Mouse (Mus musculus) kidney, postnatal 25 days (tissue): ENCODE measurements around the gene Ttll8.
A peak's percentile ranks its signal among the peaks of the same experiment; 100 is the strongest.

Experiments
- DNase-seq, 2 experiments: peaks; one replicate each; pipeline ENCODE4 v3.0.0; 2021; ENCODE audit warnings: mixed read lengths in 2 of 2

Ttll8 gene

GRCm38 (mm10) chr15:88881253-88882044 lies 72.8 kb downstream of the Ttll8 start:
- DNase-seq, result peak in 1 of 2 experiments; percentile 33

DNA sequence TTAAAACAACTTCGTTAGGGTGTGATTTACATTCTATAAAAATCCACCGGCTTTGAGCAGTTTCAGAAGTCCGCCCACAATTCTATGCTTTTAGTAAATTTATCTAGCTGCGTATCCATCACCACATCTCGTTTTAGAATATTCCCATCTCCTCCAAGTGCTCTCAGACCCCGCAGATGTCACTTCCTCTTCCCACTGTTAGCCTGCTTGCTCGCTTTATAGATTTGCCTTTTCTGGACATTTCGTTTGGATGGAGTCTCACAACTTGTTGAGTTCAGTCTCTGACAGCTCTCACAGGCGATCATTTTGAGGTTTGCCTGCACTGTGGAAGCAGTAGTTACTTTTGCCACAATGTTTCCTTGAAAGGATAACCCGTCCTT lies 77.2 kb downstream of the Ttll8 start:
- DNase-seq, result no peak

DNA sequence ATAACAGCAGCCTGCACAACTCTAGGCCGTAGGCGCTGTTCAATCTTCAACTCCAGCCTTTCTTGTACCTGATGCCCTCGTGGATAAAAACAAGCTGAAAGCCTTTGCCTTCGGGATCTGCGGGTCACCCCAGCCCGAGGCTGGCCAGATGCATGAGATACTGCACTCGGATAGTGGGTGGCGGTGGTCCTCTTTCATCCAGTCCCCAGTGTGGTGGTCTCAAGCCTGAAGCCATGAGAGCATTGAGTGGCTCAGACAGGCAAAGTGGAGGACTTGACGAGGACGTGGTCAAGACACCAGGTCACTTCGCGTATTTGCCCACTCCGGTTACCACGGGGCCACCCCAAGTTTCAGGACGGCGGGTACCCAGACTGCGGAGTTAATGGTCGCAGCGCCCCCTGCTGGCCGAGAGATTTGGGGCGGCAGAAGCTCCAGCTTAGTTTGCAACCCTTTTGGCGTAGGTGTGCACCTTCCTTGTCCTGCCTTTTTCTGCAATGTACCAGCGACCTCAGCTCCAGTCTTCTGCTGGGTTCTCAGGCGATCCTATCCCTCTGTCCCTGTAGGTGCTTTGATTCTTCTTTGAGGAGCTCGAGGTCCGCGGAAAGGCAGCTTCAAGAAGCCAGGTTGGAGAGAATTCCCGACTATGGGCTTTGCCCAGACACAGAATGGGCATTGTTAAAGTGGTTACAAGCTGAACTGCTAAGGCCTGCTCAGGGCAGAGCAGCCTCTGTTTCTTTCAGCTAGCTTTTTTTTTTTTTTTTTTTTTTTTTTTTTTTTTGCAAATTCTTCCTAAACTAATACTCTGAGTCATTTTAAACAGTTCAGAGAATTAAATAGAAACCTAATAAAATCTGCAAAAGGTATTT lies 77.8 kb downstream of the Ttll8 start:
- peak; percentile 92 to 95 for DNase-seq

DNA sequence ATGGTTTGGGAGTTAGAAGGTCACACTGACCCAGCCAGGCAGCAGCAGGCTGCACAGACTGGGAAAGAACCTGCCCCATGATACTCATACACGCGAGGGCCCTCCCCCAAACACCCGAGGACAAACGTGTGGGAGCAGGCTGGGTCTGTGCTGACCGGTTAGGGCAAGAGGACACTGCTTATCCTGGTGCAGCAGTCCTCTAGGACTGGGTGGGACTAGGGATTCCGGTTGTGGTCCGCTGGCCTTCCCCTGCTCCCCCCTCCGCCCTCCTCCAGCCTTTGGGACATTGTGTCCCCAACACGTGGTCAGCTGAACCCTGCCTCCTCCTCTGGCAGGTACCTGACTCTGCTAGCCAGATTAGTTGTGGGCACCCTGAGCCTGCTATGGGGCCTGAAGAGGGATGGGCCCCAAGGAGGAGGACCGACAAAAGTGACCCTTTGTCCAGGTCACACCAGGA lies 78.6 kb downstream of the Ttll8 start:
- DNase-seq, result peak; percentile 86 to 98

DNA sequence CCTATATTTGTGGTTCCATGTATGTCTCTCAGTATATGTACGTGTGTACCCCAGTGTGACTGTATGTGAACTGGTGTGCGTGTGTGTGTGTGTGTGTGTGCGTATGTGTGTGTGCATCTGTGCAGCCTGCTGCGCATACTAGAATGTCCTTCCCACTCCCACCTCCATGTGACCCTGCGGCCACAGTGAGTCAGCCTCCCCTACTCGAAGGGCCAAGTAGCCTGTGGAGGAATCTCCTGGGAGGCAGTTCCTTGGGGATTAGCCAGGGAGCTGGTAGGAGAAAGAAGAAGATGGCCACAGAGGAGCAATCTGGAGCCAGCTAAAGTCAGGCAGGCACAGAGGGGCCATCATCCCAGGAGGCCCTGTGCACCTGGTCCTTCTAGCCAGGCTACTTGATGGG lies 79.7 kb downstream of the Ttll8 start:
- peak in 1 of 2 experiments; percentile 36 for DNase-seq

GRCm38 (mm10) chr15:88874061-88874460 lies 80.2 kb downstream of the Ttll8 start:
- DNase-seq, result peak in 1 of 2 experiments; percentile 32

DNA sequence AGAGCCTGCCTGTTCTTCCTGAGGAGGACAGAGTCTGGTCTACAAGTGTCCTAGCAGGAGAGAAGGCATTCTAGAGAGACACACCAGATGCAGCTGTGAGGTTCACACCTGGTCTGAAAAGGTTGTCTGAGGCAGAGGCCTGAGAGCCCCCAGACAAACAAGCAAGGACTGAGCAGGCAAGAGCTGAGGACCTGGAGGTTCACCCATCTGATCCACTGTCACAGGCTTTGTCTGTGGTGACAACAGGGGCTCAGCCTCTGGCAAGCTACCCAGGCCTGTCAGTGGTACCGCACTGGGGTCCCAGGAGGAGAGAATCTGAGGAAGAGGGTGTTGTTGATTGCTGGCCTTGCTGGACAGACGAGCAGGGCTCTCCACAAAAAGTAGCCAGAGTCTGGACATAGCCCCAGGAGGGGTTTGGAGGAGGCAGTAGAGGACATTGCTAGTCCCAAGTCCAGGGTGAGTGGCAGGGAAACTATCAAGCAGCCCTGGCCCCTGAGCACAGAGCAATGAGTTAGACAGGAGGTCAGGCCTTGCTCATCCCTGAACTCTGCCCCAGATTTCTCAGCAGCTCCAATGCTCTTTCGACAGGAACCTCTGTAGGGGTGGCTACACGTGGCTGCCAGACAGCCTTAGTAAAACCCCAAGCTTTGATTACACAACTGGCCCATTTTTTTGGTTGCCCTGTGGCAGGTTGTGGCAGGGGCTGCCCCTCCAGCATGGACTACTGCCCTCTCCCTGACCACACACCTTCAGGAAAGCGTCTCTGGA lies 83.6 kb downstream of the Ttll8 start:
- peak; percentile 70 to 94 for DNase-seq

DNA sequence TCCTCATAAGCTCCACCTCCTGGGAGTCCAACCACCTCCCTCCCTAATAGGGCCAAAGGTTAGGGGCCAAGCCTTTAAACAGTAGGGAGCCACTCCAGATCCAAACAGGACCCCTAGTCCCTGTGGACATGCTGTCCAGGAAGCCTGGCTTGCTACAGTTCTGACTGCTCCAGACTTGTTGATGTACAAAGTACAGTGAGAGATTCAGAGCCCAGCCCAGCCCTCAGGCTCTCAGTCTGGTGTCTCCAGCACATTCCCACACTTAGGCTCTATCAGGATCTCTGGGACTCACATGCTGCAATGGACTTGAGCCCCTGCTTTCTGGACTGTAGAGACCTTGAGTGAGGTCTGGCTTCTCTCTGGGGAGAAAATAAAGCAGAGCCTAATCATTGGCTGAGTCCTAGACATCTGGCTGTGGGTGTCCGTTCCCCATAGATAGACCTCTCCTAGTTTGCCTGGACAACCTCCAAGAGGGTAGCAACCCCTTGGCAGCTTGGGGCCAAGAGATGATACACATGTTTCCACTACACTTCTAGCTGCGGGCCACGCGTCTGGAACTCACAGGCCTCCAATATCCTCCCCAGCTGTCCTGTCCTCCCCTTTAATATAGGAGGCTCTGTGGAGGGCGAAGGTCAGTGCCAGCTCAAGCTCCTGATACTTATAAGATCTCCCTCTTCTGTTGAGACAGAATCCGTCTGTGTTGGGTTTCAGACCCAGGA lies 86.0 kb downstream of the Ttll8 start:
- DNase-seq, result peak; percentile 69 to 93

DNA sequence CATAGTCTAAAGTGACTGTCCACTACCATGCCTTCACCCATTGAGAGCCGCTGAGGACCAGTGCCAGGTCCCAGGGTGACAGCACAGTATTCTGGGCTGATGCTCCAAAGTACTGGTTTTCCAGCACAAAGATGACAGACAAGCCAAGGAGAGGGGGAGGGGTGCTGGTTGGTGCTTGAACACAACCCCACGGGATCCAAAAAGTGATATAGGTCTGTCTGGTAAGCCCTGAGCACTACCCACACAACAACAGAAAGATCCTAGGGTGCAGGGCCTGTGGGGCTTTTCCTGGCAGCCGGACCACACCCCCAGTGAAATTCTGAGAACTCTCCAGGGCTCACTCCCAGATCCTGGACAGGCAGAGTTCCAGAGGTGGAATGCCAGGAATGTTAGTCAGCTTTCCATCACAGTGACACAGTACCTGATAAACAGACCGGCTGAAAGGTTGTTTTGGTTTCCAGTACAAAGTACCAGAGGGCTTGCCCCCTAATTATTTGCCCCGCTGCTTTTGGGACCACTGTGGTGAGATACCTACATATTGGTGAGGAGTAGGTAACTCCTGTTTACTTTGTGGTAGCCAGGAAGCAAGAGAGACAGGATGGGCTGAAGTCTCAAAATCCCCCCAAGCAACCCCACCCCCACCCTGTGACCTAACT lies 86.7 kb downstream of the Ttll8 start:
- DNase-seq, result peak; percentile 85 to 92

DNA sequence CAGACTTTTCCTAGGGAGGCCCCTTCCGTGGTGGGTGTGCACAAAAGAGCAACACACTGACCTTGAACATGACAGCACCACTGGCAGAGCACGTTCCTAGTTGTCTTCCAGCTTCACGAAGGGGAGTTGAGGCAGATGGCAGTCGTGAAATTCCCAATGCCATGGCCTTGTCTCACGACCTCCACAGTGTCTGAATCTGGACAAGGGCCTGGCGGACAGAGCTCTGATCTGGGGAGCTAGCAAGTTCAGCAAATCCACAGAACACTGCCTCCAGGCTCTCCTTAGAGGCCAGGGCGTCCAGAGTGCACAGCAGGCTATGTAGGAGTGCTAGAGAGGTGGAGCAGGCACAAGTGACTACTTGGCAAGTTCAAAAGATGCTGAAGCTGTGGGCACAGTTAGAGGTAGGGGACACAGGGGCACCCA lies 87.3 kb downstream of the Ttll8 start:
- DNase-seq, result peak; percentile 57 to 87

DNA sequence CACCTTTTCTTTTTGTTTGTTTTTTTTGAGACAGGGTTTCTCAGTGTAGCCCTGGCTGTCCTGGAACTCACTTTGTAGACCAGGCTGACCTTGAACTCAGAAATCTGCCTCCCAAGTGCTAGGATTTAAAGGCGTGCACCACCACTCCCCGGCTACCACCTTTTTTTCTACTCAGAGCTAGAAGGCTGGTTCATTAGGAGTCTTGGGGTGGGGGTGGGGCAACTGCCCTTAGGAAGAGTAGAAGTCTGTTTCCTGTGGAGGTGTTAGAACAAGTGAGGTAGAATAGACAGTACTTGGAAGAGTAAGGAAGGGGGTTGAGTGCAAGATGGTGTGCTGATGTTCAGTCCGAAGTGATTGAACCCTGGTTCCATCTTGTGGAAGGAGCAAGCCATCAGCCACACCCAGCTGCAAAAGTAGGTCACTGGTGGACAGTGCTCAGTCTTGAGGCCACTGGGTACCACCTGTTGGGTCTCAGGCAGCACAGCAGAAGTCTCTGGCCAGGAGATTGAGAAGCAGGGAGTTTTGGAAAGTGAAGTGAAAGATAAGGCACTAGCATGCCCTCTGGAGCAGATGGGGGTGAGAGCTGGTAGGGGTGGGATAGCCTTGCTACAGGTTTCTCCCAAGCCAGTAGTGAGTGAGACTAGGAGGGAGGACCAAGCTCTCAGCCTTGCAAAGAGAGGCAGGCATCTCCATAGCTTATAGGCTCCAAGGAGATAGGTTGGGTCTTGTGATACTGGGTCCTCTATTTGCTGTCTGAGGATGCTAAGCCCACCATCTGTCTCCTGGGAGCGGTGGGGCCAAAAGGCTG lies 88.1 kb downstream of the Ttll8 start:
- peak; percentile 45 to 71 for DNase-seq

DNA sequence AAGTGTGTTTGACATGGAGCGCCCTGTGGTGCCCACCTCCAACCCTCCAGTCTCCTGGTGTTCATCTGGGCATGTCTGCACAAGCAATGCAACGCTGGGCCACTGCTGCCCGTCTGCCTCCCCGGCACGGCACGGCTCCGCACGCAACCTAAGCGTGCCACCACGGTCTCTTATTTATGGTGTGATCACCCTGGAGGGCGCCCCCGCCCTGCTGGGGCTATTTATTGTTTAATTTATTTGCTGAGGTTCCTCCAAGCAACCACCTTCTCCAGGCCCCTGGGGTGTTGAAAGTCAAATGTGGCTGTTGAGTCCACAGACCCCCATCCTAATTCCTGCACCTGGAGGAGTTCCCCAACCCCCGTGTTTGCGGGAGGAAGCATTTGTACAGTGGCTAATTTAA lies 89.2 kb downstream of the Ttll8 start:
- DNase-seq, result no peak

DNA sequence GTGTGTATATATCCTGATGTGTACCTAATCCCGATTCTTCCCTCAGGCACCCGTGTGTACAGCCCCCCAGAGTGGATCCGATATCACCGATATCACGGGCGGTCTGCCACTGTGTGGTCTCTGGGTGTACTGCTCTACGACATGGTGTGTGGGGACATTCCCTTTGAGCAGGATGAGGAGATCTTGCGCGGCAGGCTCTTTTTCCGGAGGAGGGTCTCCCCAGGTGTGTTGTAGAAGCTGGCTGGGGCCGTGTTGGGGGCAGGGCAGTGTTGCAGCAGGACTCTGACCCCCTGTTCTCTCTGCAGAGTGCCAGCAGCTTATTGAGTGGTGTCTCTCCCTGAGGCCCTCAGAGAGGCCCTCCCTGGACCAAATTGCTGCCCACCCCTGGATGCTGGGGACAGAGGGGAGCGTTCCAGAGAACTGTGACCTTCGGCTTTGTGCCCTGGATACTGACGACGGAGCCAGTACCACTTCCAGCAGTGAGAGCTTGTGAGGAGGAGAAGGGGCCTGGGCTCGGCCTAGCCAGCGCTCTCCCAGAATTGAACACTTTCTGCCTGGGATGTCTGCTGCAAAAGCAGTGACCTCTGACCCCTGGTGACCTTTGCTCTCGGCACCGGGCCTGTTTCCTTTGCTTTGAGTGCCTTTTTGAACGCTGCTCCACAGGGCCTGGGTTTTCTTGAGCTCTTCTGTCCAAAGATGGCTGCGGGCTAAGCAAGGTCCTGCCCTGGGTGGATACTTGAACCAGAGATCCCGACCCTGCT lies 89.8 kb downstream of the Ttll8 start:
- peak; percentile 88 for DNase-seq

GRCm38 (mm10) chr15:88863695-88864231 lies 90.5 kb downstream of the Ttll8 start:
- DNase-seq, result peak; percentile 93 to 97

DNA sequence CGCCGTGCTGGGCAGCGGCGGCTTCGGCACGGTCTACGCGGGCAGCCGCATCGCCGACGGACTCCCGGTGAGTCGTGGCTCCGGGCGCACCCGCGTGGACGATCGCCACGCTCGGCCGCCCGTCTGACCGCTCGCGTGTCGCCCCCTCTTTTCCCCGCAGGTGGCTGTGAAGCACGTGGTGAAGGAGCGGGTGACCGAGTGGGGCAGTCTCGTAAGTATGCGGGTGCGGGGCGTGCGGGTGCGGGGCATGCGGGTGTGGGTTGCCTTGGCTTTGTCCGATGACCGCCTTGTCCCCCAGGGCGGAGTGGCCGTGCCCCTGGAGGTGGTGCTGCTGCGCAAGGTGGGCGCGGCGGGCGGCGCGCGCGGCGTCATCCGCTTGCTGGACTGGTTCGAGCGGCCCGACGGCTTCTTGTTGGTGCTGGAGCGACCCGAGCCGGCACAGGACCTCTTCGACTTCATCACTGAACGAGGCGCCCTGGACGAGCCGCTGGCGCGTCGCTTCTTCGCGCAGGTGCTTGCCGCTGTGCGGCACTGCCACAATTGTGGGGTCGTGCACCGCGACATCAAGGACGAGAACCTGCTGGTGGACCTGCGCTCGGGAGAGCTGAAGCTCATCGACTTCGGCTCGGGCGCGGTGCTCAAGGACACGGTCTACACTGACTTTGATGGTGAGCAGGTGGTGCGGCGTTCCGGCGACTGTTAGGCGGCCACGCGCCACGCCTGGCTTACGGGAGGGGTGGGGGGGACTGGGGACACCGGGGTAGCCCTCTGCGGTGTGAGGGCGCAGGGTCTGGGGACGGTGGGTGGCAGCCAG lies 91.1 kb downstream of the Ttll8 start:
- DNase-seq, result peak; percentile 57 to 82

DNA sequence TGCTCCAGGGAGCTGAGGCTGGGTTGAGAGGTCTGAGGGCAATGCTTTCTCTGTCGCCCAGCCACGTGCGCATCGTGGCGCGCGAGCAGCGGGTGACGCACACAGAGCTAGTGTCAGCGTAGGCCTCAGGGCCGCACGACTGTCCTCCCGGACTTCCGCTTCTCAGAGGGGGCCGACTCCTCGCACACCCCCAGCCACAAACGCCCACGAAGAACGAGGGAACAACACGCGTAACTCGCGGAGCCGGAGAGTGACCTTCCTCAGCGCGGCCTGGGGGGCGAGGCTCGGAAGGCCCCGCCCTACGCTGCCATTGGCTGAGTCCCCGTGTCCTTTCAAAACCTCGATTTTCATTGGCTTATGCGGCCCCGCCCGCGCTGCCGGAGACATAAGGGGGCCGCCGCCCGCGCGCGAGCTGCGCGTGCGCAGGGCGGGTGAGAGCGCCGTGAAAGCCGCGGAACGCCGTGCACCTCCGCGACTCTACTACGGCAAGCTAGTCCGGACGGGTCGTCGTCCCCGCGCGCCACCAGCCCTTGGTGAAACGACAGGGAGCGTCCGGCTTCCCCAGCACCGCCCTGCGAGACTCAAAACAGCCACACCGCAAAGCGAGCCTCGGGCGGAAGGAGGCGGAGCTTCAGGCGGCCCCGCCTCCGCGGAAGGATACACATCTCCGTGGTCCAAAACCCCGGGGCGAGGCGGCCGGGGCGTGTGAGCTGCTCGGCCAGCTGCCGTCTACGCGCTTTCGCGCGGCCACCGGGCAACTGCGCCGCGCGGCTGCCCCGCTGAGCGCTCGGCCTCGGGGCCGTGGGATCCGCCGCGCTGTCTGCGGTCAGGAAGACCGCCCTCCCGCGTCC lies 92.2 kb downstream of the Ttll8 start, which contains the start of gene Pim3:
Gene Pim3, plus strand, starts transcription at position 415 of the 851 bp plus-strand sequence.
- DNase-seq, result peak; percentile 97 to 100

GRCm38 (mm10) chr15:88860781-88861180 lies 93.4 kb downstream of the Ttll8 start:
- DNase-seq, result peak in 1 of 2 experiments; percentile 71
